In the genomic region with DNA sequence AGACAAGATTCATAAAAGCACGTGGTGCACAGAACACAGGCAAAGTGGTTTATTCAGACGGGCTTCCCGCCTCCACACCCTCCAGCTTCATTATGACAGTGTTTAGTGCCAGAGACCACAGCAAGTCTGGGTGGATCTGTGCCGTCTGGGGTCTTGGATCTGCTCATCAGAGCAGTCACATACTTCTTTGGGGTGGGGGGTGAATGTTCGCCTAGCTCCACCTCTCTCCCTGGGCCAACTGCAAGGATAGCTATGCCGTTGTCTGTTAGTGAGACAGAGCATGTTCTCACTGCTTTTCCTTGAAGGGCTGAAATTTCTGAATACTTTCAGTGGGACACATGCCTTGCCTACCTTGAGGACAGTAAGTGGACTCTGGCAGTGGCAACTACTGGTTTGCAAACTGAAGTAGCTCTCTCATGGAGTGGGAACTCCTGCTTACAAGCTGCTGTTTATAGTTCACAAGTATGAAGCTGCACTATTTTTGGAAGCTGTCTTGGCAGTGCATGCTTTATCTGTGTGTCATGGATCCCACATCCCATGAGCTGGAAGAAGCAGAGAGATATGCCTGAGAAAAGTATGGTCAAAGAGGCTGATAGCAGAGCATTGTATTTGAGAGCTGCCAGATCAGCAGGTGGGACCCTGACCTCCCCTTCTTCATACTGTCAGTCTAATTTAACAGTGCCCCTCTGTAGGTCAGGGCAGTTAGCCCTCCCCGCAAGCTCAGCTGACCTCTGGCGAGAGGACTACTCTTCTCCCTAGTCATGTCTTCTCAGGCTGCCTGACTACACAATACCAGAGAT, we compare ENCODE assay signal across 10 mouse cellular contexts.
DNase-seq lines count a peak whose midpoint lies in the region; ATAC-seq and TF ChIP-seq lines count a peak whose summit lies in the region.
"Had no signal": no experiment of that assay in that cellular context is flagged by ENCODE, and none has a peak within 500 bp of the region (broad histone marks: within the 10 kb centered on the region; RNA-seq: fewer than 3 reads in every experiment).

No protein-coding gene starts in this region.

- peaks cover 34% of the 10 kb centered on the region for H3K4me1 ChIP-seq in kidney, embryonic 15.5 days
- H3K4me1 ChIP-seq in lung, embryonic 15.5 days: peaks cover 25% of the 10 kb centered on the region
- H3K4me1 ChIP-seq in midbrain, embryonic 13.5 days (replicated peaks): peaks cover 14% of the 10 kb centered on the region

- peak overlapping the region; percentile 14 for H3K27ac ChIP-seq in kidney, embryonic 15.5 days
- H3K27ac ChIP-seq in lung, embryonic 15.5 days: peak overlapping the region; percentile 67
- no peak overlapping the region for H3K27ac ChIP-seq in midbrain, embryonic 13.5 days

- no peaks in the 10 kb centered on the region for H3K27me3 ChIP-seq in kidney, embryonic 15.5 days
- no peaks in the 10 kb centered on the region for H3K27me3 ChIP-seq in Patski
- no peaks in the 10 kb centered on the region for H3K27me3 ChIP-seq in lung, embryonic 15.5 days
- no peaks in the 10 kb centered on the region for H3K27me3 ChIP-seq in midbrain, embryonic 13.5 days

- in situ Hi-C loops in Patski (cut with MboI; ENCODE audit: low pct_unique_long_range_greater_than_20kb): no loop called here

- DNase-seq in kidney, adult 11 months: no peak
- DNase-seq in Patski (ENCODE audit: low read depth, low spot score): peak; percentile 42
- DNase-seq in heart, adult 8-10 months (ENCODE audit: low spot score): peak; percentile 65
- no peak for DNase-seq in spleen, adult 18-20 months
- DNase-seq: cerebellum, postnatal 36 days; thymus, adult 2 months had no signal

- no peak overlapping the region for H3K4me3 ChIP-seq in kidney, embryonic 15.5 days (replicated peaks)
- H3K4me3 ChIP-seq in lung, embryonic 15.5 days: no peak overlapping the region
- H3K4me3 ChIP-seq in midbrain, embryonic 13.5 days (replicated peaks): no peak overlapping the region

- H3K36me3 ChIP-seq in kidney, embryonic 15.5 days: no peaks in the 10 kb centered on the region
- no peaks in the 10 kb centered on the region for H3K36me3 ChIP-seq in lung, embryonic 15.5 days
- H3K36me3 ChIP-seq in midbrain, embryonic 13.5 days: no peaks in the 10 kb centered on the region

- H3K9me3 ChIP-seq in kidney, embryonic 15.5 days (replicated peaks): no peaks in the 10 kb centered on the region
- H3K9me3 ChIP-seq in lung, embryonic 15.5 days: no peaks in the 10 kb centered on the region
- H3K9me3 ChIP-seq in midbrain, embryonic 13.5 days: no peaks in the 10 kb centered on the region

- no peak overlapping the region for H3K4me2 ChIP-seq in kidney, embryonic 15.5 days
- H3K4me2 ChIP-seq in lung, embryonic 15.5 days: no peak overlapping the region
- no peak overlapping the region for H3K4me2 ChIP-seq in midbrain, embryonic 13.5 days (replicated peaks)

- CTCF ChIA-PET in Patski (lab: Charles Lee): interaction anchor here (0.8 to 1.5 kb wide), 6 partner anchors 9 to 20 kb away, joined by 3 read pairs; no protein-coding TSS in a partner anchor

- POLR2A ChIA-PET in Patski (lab: Charles Lee): no interaction called here

- H3K9ac ChIP-seq in kidney, embryonic 15.5 days: no peak overlapping the region
- H3K9ac ChIP-seq in lung, embryonic 15.5 days: no peak overlapping the region
- H3K9ac ChIP-seq in midbrain, embryonic 13.5 days (replicated peaks): no peak overlapping the region

- 49% methylated on average over 8 of the region's 8 CpGs for WGBS in kidney, embryonic 15.5 days
- 61% methylated on average over 8 of the region's 8 CpGs for WGBS in lung, embryonic 15.5 days
- 72% methylated on average over 8 of the region's 8 CpGs for WGBS in midbrain, embryonic 13.5 days

- ATAC-seq in kidney, embryonic 15.5 days (replicated peaks; ENCODE audit: low FRiP score): peak; percentile 50; the same call in 1 of the 2 replicates
- ATAC-seq in Patski: peak; percentile 86
- ATAC-seq in lung, embryonic 15.5 days (ENCODE audit: borderline replicate concordance, extremely low read depth, low FRiP score, low TSS enrichment): peak; percentile 67
- no peak for ATAC-seq in midbrain, embryonic 13.5 days
- no peak for ATAC-seq in granulocyte monocyte progenitor cell, adult 5-6 weeks (replicated peaks; ENCODE audit: poor library complexity, severe bottlenecking)

- TF ChIP-seq CTCF in Patski (IDR thresholded peaks at IDR 0.05): no peak

Comparison
In these comparisons a context has a peak if more than half of its experiments do, and no peak if none do; other contexts are left out.
1. ATAC-seq: peak in kidney, embryonic 15.5 days (single experiment), Patski (single experiment) and lung, embryonic 15.5 days (single experiment); none in midbrain, embryonic 13.5 days (single experiment) and granulocyte monocyte progenitor cell, adult 5-6 weeks (single experiment).
2. DNase-seq: peak in Patski (single experiment) and heart, adult 8-10 months (single experiment); none in kidney, adult 11 months (single experiment) and spleen, adult 18-20 months (0 of 2).